Mouse (Mus musculus): ENCODE measurements at regions not wholly inside any gene's neighbourhood (a gene's known extent, or its start where the extent isn't known, plus 50 kb on each side); places are given as distances from the start of the nearest gene placed in this dataset.

GRCm38 (mm10) chr8:126685365-126685764 lies 91.6 kb upstream of the Irf2bp2 start:
- DNase-seq (ENCODE audit: low read depth, low spot score), result no peak

- no peak for DNase-seq (ENCODE audit: low read depth, low spot score)
Observed at GRCm38 (mm10) chr8:126683950-126684349, 90.2 kb upstream of the Irf2bp2 start.

- peak; percentile 43 for DNase-seq (ENCODE audit: low read depth, low spot score)
Observed at GRCm38 (mm10) chr8:126683555-126683947, 89.8 kb upstream of the Irf2bp2 start.

DNA sequence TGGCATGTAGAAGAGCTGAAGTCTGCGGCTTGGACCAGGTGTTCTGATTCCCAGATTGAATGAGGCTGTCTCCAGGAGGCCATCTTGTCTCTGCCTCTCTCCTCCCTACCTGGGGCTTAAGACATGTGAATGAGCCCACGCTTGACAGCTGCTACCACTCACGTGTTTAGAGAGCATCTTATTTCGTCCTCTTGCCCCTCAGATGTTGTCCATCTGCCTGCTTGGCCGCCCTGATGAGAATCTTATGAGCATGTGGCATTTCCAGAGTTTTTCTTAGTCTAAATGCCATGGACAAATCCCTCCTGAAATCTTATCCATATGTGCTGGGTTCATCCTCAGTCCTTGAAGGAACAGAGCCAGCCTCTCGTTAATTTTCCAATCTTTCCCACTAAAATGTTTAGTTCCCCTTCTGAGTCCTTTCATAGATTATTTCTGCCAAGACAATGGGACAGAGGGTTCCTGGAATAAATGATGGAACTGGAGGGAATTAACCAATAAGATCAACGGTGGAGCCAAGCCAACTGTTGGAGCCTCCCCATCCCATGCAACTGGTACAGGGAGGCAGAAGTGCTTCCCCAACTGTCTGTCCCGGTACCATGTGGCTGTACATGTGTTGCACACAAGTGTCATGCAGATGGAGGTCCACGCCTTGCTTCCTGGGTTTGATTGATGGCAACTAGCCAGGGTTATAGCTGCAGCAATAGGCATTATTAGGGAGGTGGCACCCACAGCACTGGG lies 89.2 kb upstream of the Irf2bp2 start:
- DNase-seq (ENCODE audit: low read depth, low spot score), result no peak

DNA sequence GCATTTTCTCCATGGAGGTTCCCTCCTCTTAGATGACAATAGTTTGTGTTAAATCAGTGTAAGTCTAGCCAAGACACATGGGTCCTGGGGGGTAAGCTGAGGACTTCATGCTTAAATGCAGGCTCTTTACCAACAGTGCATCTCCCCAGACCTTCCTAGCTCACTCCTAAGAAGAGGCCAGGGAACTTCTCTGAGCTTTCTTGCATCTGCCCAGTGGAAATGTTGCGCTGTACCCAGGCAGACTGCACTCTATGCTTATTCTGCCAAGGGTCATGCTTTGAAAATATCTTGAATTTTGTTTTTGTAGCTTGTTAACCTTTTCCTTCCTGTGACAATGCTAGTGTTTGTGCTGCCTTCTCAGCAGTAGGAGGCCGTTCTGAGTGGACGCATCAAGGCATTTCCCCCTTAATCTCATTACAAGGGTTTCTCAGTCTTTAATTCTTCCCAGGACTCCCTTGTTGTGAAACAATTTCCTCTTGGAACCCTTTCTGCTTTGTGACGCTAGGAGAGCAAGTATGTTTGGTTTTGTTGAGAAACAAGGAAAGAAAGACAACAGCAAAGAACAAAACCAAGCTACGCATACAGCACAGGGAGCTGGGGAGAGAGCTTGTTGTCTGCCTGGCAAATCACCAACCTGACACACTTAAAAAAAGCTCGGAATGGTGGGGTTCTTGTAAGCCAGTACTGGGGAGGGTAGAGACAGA lies 88.3 kb upstream of the Irf2bp2 start:
- no peak for DNase-seq (ENCODE audit: low read depth, low spot score)

GRCm38 (mm10) chr8:126678004-126678751 lies 84.4 kb upstream of the Irf2bp2 start:
- DNase-seq (ENCODE audit: low read depth, low spot score), result no peak

DNA sequence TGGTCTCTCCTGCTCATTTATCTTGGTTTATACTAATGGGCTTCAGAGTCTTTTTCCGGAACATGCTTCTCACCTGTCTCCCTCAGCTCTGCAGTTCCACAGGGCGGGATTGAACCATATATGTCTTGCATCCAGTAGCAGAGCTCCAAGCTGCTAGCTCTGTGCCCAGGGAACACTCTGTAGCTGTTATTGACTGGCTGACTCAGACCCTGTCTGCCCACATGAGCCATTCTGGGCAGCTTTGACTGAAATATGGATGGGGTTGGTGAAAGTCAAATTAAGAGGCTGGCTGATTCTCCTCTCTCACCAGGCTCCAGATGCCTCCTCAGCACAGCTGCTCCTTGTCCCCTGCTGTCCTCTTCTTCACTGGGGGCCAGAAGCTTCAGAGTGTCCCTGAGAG lies 81.4 kb upstream of the Irf2bp2 start:
- no peak for DNase-seq (ENCODE audit: low read depth, low spot score)

DNA sequence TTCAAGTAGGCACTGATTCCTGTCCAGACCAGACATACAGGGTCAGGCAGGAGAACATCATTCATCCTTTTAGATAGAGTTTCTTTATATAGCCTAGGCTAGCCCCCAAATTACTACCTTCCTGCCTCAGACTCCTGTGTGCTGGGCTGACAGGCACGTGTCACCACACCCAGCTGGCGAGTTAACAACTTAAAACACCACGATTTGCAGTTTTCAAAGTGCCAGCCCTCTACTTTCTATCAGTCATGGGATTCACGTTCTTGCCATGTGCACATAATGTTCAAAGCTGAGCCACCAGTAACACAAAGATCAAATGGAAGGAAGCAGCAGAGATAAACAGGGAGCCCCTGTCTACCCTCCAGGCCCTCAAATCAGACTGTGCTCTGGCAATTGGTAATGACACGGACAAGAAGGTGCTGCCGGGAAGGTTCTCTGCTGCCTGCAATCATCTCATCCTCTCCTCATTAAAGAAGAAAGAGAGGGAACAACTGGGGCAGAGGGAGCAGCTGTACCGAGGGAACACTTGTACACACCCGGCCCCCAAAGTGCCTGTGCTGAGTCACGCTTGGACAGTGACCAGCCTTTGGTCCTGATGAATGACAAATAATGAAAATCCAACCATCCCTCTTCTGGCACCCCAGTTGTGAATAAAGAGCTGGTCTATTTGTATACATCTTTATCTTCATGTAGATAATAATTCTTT lies 79.4 kb upstream of the Irf2bp2 start:
- no peak for DNase-seq (ENCODE audit: low read depth, low spot score)

GRCm38 (mm10) chr8:126671594-126671993 lies 77.8 kb upstream of the Irf2bp2 start:
- DNase-seq (ENCODE audit: low read depth, low spot score), result no peak

GRCm38 (mm10) chr8:126669919-126670318 lies 76.1 kb upstream of the Irf2bp2 start:
- DNase-seq (ENCODE audit: low read depth, low spot score), result no peak

DNA sequence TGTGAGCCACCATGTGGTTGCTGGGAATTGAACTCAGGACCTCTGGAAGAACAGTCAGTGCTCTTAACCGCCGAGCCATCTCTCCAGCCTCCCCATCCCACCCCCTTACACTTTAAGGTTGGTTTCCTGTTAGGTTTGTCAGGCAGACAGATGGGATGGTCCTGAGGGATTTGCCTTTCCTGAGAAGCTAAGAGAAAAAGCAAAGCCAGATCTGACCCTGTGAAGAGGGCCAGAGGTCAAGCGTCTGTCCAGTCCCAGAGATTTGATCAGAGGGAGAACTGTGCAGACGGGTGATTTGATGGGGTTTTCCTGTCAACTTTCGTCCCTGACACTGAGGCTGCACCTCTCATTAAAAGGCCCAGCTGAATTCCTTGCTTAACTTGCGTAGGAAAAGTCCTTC lies 75.4 kb upstream of the Irf2bp2 start:
- no peak for DNase-seq (ENCODE audit: low read depth, low spot score)

- no peak for DNase-seq (ENCODE audit: low read depth, low spot score)
Observed at GRCm38 (mm10) chr8:126668657-126669025, 74.9 kb upstream of the Irf2bp2 start.

DNA sequence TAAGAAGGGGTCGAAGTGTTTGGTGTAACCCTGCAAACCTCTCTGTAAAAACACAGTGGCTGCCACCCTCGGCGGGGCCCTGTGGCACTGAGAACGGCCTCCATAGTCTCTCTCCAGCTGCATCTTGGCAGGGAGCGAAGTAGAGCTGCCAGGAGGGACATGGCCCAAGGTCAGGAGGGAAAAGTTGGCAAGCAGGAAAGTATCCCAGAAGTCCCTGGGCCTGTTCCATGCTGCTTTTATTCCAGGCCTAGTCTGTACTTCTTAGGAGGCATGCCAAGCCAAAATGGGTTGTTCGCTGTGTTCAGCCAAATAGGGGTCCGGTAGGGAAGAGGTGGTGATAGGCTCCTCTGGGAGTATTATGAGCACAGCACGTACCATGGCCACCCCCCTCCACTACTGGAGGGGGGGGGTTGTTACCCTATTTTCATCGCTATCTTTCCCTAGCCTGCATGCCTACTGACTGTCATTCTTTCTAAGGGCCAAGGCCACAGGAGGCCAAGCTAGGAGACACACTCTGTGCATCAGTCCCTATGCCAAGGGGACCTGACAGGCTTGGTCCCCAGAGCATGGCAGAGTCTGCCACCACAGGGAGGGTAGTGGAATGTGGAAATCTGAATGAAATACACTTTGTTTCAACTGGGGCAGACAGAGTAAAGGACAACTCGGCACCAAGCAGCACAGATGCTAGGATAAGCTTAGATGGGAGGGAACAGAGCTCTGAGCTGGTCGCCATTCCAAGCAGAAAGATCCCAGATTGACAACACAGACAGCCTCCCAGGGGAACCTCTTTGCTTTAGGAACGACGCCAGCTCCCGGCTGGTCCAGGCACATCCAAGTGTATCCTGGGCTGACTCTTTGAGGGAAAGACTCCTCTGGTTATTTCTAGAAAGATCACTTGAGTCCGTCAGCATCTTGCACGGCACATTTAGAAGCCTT lies 74.2 kb upstream of the Irf2bp2 start:
- no peak for DNase-seq (ENCODE audit: low read depth, low spot score)

- DNase-seq (ENCODE audit: low read depth, low spot score), result no peak
Observed at GRCm38 (mm10) chr8:126667086-126667720, 73.4 kb upstream of the Irf2bp2 start.

DNA sequence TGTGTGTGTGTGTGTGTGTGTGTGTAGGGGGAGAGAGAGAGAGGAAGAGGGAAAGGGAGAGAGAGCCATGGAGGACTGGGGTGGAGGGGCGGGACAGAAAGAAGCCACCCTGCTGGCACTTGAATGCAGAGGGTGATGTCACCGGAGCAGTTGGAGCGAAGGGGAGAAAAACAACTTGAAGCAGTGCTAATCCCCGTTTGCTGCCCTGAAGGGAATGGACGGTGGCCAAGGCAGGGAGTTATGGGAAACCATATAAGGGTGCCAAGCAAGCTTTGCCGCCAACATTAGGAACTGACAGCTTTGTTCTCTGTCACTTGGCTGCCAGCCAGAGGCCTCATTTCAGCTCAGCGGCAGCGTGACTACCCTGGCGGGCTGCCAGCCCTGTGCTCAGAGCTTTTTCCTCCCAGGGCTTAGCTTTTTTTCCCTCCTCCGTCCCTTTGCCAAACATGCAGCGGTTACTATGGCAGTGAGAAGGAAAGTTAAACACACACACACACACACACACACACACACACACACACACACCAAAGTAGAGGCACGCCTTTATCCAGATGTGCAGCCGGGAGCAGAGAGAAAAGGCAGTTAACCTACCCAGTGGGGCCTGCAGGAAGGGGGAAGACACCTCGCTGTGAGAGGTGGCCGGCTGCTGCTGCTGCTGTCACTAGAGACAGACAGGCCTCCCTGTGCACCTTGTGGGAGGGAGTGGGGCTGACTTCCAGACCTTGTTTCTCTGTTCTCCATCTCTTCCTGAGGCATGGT lies 72.7 kb upstream of the Irf2bp2 start:
- peak; percentile 91 for DNase-seq (ENCODE audit: low read depth, low spot score)

DNA sequence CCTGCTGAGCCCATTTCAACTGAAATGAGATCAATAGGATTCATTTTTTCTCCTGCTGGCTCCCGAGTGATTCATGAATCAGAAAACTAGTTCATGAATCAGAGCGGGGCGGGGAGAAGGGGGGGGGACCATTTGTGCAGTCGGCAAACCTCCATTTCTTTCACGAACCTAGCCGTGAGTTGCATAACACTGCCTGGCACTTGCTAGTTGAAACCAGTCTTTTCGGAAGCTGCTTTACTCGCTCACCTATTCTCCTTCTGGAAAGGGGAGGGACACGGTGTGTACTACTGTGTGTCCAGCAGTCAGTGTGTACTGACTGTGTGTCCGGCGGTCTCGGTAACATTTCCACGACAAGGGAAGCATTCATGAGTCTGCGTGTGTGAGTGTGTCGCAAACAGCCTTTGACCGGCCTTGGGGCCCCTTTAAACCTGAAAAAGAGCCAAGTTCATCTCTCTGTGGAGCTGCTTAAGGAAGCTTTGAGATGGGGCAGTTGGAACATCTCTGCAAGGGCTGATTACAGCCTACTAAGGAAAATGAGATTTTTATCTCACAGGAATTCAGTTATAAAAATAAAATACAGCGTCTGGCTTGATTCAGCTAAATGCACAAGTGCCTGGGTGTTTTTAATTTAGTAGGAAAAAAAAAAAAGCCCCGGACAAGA lies 71.9 kb upstream of the Irf2bp2 start:
- no peak for DNase-seq (ENCODE audit: low read depth, low spot score)

DNA sequence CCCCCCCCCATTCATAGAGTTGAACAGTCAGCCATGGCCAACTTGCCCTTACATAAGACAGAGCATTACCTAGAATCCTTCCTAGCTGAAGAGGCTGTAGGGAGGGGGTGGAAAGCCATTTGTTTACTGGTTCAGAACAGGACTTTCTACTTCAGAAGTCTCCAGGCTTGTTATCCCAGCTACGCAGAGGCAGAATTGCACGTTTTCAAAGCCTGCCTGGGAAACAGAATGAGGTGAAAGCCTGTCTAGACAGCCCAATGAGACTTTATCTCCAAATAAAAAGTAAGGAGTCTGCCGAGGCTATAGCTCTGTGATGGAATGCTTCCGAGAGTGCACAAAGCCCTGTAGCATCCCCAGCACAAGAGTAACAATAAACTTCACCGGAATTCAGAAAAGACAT lies 71.1 kb upstream of the Irf2bp2 start:
- DNase-seq (ENCODE audit: low read depth, low spot score), result no peak

- DNase-seq (ENCODE audit: low read depth, low spot score), result no peak
Observed at GRCm38 (mm10) chr8:126662797-126663784, 69.3 kb upstream of the Irf2bp2 start.
